Mouse (Mus musculus): ENCODE data around the gene Clk4.

Gene Clk4

DNA sequence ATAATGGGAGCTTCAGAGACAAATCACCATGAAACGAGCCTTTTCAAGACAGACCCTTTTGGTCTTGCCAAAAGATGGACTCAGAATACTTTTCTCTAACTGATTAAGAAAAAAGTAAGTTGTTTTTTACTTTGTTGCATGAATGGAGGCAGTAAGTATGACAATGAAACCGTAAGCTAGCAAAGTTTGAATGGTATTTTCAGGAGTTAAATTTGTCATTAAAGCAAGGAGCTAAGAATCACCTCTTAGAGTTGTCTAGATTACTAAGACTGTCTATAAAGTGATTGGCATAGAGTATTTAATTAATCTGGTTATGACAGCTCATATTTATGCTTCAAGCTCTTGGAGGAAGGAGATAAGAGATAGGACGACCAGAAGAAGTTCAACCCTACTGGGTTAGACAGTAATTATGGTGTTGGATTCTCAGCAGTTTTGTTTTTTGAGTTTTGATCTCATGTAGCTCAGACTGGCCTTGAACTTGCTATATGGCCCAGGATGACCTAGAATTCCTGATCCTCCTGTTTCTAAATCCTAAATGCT is at the start of gene Clk4:
TSS of gene Clk4 (plus strand) at position 51 of the 540 bp plus-strand sequence.
- DNase-seq, result no peak

DNA sequence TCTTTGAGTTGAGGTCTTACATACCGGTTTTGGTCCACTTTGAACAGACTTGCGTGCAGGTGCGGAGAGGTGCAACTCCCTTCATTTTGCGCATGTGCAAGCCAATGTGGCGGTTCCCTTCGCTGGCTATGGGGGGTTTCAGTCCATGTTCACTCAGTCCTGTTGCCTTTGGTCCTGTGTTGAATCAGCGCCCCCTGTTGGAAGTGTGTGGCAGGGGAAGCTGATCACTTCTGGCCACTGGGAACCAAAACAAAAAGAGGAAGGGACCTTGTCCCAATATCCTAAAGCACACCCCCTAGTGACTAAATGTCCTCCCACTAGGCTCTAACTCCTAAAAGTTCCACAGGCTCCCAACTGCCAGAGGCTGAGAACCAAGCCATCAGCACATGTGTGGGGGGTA is 47.5 kb upstream of the Clk4 start:
- no peak for DNase-seq

DNA sequence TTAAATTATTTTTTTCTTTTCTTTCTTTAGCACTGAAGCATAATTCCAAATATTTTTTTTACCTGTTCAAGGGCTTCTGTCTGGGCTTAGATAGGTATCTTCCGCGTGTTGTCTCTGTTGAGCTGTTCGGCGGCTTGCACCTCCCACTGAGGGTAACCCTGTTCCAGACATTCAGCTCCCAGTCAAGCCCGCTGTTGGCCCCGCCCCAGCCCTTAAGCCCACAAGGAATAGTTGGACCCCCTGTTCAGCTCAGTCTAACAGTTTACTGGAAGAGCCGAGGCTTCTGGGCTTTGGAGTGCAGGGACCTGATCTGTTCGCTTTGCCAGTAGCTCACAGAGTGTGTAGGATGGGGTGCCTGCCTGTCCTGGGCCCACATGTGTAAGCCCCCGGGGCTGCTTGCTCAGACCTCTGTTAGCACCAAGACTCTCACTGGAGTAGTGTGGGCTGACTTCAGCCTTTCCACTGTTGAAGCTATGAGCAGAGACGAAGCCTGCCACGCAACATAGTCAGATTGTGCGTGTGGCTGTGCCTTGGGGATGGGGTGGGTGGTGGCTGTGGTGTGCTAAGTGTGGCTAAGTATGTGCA is 42.0 kb upstream of the Clk4 start:
- no peak for DNase-seq

DNA sequence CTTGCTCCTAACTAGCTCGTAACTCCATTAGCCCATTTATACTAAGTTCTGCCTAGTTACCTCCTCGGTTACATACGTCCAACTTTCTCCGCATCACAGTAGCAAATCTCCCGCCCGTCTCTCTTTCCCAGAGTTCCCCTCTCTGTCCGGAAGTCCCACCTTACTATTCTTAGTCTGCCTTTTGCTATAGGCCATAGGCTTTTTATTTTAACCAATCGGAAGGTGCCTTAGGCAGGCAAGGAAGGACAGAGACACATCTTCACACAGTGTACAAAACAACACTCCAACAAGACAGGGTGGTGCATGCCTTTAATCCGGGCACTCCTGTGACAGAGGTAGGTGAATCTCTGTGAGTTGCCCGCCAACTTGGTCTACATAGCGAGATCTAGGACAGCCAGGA is 41.2 kb upstream of the Clk4 start, which contains the start of gene Gm12569:
TSS of gene Gm12569 (plus strand) at position 166 of the 400 bp plus-strand sequence.
- DNase-seq, result no peak

DNA sequence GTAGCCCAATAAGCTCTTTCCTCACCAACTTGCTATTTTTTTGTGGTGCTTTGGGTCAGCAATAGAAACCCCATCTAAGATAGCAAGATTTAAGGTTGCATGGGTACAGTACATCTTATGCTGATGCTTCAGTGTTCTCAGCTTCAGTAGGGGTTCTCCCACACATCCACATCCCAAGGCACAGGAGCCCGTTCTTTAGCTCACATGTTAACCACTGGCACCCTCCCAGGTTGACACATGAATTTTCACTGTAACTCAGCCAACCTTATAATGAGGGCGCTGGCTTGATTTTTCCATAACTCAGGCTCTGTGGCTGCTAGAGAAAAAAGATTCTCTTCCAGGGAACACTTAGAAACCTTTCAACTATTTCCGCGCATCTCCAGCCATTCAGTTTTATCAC is 34.4 kb upstream of the Clk4 start:
- no peak for DNase-seq

DNA sequence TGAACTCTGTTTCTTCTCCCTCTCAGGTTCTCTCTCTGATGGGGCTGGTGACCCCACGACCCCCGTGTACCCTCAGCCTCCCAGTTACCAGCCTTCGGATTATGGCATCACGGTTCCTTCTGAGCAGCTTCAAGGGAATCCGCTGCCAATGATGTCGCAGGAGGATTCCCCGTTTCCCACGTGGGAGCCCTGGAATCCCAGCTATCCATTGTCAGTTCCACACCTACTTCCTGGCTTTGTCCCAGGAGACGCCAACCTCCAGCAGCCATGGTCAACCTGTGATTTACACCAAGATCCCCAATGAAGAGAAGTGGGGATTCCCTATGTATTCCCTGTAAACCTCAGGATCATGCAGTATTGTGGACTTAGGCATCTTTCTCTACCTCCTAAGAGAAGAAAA is 26.9 kb upstream of the Clk4 start:
- no peak for DNase-seq

DNA sequence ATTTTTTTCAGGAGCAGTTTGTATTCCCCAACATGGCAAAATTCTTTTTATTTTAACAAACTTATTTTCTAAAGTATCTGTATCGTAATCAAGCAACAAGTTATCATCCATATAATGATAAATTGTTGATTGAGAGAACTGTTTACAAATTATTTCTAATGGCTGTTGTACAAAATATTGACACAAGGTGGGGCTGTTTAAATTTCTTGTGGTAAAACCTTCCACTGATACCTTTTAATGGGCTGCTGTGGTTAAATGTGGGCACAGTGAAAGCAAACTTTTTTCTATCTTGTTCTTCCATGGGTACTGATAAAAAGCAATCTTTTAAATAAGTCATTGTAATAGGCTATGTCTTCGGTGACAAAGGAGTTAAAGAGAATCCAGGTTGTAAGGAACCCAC is 18.6 kb upstream of the Clk4 start:
- no peak for DNase-seq

DNA sequence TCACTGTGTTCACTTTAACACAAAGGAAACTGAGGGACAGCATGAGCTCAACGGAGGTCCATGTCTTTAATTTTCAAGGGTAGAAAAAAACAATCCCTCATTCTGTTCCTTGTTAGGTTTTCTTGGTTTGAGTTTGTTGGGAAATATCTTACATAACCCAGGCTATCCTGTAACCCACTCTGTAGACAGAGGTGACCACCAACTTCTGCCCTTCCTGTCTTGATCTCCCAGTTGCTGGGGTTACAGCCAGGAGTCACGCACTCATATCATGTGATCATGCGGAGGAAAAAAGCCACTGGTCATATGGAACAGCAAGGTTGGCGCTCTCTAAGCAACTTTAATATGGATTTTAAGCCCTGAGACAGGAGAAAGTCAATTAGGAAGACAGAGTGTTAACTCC is 4.5 kb upstream of the Clk4 start:
- no peak for DNase-seq

DNA sequence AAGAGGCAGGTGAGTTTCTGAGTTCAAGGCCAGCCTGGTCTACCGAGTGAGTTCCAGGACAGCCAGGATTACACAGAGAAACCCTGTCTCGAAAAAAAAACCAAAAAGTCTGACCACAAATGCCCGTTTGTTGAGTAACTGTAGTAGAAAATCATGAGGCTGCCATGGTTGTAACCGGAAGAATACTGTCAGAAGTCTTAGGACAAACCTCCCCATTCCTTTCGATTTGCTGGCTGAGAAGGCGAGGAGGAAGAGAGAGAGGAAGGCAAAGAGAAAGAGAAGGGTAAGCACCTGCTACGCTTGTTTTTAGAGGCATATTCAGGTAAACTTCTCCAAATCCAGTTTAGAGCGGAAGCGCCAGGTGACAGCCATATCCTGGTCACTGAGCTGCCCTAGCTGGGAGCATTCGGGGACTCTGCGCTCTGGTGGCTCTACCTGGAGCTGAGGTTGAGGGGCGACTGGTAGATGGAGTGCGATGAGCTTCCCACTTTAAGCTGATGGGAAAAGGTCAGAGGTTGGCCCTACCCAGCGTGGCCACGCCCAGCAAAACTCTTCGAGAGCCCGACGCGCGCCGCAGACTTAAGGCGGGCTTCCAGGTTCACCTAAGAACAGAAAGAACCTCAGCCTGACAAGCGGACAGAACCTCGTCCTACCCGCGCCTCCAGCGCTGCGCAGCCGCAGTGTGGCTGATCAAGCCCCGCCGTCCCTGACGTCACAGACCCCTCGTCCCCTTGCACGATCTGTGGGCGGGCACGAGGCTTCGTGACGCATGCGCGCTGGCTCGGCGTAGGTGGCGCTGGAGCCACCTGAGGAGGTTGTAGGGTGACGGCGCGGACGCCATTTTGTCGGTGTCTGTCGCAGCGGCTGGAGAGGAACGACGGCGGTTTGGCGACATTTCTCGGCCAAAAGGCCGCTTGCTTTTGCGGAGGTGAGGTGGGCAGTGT is 1.1 kb downstream of the Clk4 start, which contains the start of gene BC049762:
TSS of gene BC049762 (minus strand) at position 705 of the 944 bp plus-strand sequence.
- peak; percentile 99 for DNase-seq

DNA sequence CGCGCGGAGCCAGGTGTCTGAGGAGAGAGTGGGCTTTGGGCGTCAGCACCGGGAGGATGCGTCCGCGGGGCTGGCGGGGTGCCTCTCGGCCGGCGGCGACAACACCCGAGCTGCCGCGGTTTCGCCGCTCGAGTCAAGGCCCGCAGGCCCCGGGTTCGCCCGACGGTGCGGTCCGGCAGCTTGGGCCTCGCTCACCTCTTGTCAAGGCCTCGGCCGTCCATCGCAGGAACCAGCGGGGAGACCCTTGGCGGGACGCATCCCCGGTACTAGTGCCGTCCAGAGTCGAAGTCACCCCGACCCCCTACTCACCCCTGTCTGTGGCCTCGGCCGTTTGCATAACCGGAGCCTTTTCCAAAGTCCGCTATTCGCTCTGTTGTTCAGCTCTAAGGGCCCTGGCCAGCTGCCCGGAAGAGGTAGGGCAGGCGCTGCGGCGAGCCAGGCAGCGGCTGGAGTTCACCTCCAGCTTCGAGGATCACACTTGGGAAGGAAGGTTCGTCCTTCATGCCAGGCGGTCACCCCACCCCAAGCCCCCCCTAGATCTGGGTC is 1.8 kb downstream of the Clk4 start:
- peak; percentile 92 to 95 for DNase-seq

DNA sequence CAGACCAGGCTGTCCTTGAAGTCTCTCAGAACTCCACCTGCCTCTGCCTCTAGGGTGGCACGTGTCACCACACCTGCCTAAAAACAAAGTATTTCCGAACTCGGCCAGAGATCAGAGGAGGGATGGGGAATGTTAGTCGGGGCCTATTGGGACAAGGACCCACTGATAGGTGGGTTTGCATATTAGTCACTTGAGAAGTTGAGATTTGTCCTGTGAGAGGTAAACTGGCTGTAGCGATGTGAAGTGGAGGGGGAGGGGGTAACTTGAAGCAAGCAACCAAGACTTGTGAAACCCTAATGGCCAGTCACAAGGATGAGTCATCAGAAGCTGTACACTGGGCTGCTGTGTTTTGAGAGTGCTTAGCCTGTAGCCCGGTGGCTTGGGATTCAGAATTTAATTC is 2.8 kb downstream of the Clk4 start:
- peak; percentile 20 to 56 for DNase-seq

DNA sequence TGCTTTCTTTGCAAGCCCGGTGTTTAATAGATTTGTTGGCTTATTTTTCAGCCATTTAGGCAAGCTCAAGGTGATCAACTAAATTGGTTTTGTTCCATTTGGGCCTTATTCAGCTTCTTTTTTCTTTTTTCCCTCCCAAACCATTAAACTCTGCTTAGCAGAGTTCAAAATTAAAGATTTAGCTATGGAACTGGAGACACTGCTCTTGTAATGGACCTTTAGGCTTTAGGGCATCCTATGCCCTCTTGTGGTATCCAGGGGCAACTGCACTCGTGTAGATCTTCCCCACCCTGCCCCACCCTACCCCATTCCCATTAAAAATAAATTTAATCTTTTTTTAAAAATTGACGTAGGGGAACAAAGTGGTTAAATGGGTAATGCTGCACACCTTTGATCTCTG is 3.8 kb downstream of the Clk4 start:
- peak; percentile 30 to 41 for DNase-seq

DNA sequence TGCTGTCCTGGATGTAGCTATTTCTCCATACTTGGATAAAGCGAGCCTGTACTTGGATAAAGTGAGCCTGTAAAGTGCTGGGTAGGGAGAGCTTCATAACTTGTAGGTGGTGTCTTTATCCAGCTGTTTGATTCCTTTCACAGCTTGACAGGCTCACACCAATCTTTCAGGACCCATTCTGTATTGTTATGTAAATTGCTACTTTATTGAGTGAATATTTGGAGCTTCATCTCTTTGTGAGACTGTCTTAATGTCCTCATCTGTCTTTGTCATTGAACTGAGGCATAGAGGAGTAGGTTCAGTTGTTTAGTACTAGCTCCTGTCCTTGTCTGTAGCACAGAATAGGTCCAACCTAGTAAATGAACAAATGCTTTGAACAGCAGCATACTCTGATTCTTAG is 12.9 kb downstream of the Clk4 start:
- DNase-seq, result no peak

DNA sequence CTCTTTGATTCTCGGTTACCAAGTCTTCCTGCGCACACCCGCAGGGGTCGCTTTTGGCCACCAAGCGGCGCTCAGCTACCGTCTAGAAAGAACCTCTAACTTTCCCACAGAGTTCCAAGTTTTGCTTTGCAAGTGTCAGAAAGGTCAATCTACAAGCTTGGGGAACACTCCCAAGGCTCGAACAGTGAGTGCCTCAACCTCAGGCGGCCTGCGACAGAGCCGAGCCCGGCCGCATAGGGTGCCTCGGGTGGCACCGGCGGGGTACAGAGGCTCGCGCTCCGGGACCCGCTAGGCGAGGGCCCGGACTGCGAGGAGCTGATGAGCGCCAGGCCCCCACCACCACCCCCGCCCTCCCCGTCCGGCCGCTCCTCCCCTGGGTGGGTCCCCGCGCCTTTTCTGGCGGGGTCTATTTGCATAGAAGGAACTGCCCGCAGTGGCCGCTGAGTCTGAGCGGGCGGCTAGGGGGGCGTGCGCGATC is 28.1 kb downstream of the Clk4 start, which contains the start of gene Col23a1:
TSS of gene Col23a1 (plus strand) at position 357 of the 478 bp plus-strand sequence.
- DNase-seq, result peak; percentile 80 to 82

DNA sequence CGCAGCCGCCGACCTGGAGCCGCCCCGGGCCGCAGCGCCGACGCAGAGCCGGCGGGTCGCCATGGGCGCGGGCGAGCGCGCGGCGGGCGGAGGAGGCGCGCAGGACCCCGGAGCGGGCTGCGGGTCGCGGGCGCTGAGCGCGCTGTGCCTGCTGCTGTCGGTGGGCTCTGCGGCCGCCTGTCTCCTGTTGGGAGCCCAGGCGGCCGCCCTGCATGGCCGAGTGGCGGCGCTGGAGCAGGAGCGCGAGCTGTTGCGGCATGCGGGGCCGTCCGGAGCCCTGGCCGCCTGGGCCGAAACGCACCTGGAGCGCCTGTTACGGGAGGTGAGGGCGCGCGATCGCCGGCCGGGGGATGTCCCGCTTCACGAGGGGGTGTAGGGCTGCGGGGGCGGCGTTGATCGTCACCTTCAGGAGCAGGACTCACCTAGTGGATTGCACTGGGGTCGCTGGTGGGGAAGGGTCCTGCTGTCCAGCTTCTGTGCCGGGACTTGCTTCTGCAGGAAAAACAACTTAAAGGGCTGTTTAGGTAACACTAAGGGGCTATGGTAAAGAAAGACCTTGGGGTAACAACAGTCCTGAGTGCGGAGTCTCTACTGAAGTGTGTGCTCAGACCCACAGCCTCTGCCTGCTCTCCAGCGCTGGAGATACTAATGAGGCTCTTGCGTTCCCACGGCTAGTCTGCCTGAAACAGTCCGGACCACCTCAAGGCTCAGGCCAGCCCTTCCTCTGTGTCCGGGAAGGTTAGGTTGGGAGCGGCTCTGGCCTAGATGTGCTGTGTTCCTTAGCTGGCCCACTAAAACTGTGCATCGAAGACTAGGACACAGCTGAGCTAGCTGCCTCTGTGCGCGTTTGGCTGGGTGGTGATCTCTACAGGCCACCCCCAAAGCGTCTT is 28.8 kb downstream of the Clk4 start:
- DNase-seq, result peak; percentile 54 to 69

DNA sequence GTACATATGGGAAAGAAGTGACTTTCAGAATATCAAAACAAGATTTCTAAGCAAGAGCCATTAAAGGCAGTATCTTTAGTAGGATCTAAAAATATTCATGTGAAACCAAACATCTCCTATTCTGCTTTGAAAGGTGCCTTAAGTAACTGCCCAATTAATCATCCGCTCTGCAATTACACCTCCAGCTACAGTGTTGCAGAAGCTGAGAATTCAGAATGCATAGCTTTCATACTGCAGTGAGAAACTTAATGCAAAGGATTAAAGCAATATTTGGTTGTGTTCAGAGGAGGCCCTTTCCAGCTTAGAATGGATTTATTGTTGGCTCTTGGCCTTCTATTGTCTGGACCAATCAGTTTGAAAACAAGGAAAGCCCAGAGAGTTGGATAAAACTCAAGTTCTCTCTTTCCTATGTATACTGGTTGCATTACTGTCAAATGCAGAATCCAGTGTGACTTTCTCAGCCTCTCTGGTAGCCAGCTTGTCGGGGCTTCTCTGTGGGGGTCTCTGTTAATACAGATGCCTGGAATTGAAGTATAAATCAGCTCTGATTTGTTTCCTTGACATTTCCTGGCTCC is 32.5 kb downstream of the Clk4 start:
- no peak for DNase-seq

DNA sequence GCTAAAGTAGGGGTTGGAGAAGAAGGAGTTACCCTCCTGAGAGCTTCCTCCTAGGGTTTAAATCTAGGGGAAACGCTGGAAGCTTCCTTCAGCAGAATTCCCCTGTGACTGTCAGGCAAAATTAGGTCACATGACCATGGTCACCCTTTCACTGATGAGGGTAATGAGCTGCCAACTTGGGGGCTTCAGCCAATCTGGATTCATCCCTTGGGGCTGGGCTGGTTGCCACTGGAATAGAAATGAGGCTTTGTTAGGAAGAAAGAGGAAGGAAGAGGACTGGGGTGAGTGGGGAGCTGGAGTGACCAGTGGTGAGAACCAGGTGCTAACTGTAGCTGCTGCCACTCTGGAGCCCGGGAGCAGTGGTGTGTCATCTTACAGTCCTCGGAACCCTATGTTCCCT is 34.2 kb downstream of the Clk4 start:
- no peak for DNase-seq

DNA sequence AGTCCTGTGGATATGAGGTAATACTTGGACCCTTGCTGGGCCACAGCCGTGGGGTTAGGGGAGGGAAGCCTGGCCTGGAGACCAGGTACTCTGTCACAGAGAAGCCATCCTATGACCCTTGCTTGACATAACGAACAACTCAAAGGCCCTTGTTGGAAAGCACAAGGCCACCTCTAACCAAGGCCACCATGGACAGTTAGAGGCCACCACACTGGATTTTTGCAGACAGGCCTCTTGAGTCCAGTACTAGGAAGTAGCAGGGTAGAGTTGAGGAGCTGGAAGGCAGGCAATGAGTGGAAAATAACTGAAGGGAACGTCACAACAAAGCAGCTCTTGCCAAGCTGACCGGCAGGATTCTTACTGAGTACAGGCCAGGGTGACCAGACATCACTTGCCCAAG is 37.2 kb downstream of the Clk4 start:
- no peak for DNase-seq

DNA sequence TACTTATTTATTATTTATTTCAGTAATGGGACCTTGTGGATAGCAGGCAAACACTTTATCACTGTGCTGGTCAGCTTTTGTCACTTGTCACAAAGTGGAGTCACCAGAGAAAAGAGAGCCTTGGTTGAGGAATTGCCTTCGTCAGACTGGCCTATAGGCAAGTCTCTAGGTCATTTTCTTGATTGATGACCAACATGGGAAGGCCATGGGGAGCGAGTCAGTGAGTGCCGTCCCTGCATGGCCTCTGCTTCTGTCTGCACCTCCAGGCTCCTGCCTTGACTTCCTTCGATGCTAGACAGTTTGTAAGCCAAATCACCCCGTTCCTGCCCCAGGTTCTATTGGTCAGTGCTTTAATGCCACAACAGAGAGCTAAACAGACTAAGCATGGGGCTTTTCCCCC is 40.9 kb downstream of the Clk4 start:
- DNase-seq, result no peak

DNA sequence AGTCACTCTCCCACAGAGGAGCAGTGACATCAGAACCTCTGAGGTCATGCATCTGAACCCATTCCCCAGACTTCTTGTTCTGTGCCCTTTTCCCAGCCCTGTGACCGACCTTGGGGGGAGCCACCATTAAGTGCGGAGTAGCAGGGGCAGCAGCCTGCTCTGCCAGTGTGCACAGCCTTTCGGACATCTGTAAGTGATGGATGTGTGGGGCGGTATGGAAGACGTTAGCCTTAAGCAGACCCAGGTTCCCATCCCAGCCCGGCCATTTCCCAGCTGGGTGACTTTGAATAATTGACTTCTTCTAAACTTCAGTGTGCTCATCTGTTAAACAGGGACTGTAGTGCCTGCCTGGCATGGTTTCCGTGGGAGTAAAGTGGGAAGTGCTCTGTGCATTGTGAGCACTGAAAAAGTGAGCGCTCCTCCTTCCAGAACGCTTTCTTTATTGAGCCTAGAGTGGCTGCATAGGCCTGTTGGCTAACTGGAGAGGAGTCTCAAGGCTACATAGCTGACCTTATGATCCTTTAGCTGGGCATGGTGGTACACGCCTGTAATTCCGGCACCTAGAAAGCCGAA is 42.5 kb downstream of the Clk4 start:
- DNase-seq, result no peak

DNA sequence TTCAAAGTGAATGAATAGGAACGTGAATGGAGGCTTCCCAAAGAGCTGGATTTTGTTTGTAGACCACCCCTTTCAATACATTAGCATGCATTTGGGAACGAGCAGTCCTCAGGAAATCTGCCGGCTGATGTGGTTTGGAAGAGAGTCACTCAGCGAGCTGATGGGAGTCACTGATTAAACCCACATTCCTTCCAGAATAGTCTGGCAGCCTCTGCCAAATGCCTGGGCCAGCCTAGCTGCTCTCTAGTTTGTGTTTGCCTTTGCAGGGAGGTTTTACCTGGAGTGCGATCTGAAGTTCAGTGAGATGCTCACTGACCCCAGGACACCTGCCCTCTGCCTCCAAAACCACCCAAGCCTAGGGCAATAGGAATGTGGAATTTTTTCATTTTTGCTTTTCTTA is 46.8 kb downstream of the Clk4 start:
- peak; percentile 66 to 72 for DNase-seq

DNA sequence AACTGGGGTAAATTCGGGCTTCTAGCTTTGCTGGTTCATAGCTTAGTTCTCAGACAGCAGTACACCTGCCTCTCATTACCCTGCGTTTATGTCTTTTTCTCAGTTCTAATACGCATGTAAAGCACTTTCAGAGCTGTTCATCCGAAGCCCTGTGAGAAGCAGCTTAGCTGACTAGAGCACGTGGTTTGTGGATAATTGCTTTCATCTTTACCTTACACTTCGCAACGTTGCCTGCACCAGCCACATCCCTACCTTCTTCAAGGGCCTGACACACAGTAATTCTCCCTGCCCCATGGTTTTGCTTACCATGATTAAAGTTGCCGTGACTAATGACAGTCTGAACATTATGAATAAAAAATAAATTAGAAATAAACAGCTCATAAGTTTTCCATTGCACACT is 50.3 kb downstream of the Clk4 start:
- no peak for DNase-seq
